Mouse (Mus musculus): Measurements from ENCODE around the gene Dcpp1. TPM values are rescaled to one million over a fixed set of nuclear protein-coding genes. Genes with fewer than 3 reads are reported as not detected.

The Dcpp1 gene
- polyA plus RNA-seq, 2 experiments, result not detected

GRCm38 (mm10) chr17:23843812-23844273, 36.8 kb upstream of the Dcpp1 start, which contains the start of the genes Prss32 and Prss41:
Prss32 (plus strand) TSS chr17:23843855.
Prss41 (minus strand) TSS chr17:23844172.
- Histone ChIP-seq H3K9me3 (ENCODE audit: control insufficient read depth, low read length) (no peaks in the 10 kb centered on the region), H3K27me3 (ENCODE audit: control insufficient read depth, insufficient read depth, low read length) (no peaks in the 10 kb centered on the region), H3K4me3 (ENCODE audit: insufficient read depth in 1 of 2, low read depth in 2 of 2, low read length in 2 of 2) (peak within 1 kb of the TSS; percentile 1 to 22; a peak in 1 of 4 replicates), H3K4me2 (ENCODE audit: low read depth) (peak within 1 kb of the TSS; percentile 48), H3K36me3 (replicated peaks; ENCODE audit: control insufficient read depth, insufficient read depth, low read depth) (no peaks in the 10 kb centered on the region), H3K9ac (replicated peaks) (no peak within 1 kb of the TSS), H3K27ac (no peak within 1 kb of the TSS), H3K4me1 (replicated peaks; ENCODE audit: control insufficient read depth in 2 of 2, insufficient read depth in 2 of 2, low read length in 1 of 2) (no peaks in the 10 kb centered on the region)
- peak in 2 of 3 experiments; percentile 53 to 55 for DNase-seq (ENCODE audit: low read depth in 3 of 3, low spot score in 3 of 3)
- peak; percentile 37; the same call in 1 of the 2 replicates for ATAC-seq (ENCODE audit: insufficient read depth)
- 19% methylated on average over 19 of the region's 19 CpGs for WGBS (ENCODE audit: insufficient replicate concordance)
- TF ChIP-seq CTCF (IDR thresholded peaks at IDR 0.05; ENCODE audit: low read depth) (peak; percentile 93), EP300 (IDR thresholded peaks at IDR 0.05; ENCODE audit: low read depth) (no peak)

- H3K4me3 ChIP-seq (ENCODE audit: insufficient read depth in 1 of 2, low read depth in 2 of 2, low read length in 2 of 2), result no peak overlapping the region
- H3K36me3 ChIP-seq (replicated peaks; ENCODE audit: control insufficient read depth, insufficient read depth, low read depth), result no peaks in the 10 kb centered on the region
- no peaks in the 10 kb centered on the region for H3K9me3 ChIP-seq (ENCODE audit: control insufficient read depth, low read length)
- H3K4me1 ChIP-seq (replicated peaks; ENCODE audit: control insufficient read depth in 2 of 2, insufficient read depth in 2 of 2, low read length in 1 of 2), result no peaks in the 10 kb centered on the region
- no peak overlapping the region for H3K4me2 ChIP-seq (ENCODE audit: low read depth)
- WGBS (ENCODE audit: insufficient replicate concordance), result 43% methylated on average over 2 of the region's 2 CpGs
- no peak for DNase-seq (ENCODE audit: low read depth in 3 of 3, low spot score in 3 of 3)
- H3K27ac ChIP-seq, result no peak overlapping the region
- no peak overlapping the region for H3K9ac ChIP-seq (replicated peaks)
- TF ChIP-seq EP300 (IDR thresholded peaks at IDR 0.05; ENCODE audit: low read depth), result no peak
- 0 out of 2 replicates have a peak, but pooled peaks have one; percentile 14 for TF ChIP-seq CTCF (IDR thresholded peaks at IDR 0.05; ENCODE audit: low read depth)
- no peaks in the 10 kb centered on the region for H3K27me3 ChIP-seq (ENCODE audit: control insufficient read depth, insufficient read depth, low read length)
- ATAC-seq (ENCODE audit: insufficient read depth), result no peak
Observed at GRCm38 (mm10) chr17:23850028-23850427, 30.6 kb upstream of the Dcpp1 start.

- H3K4me1 ChIP-seq (replicated peaks; ENCODE audit: control insufficient read depth in 2 of 2, insufficient read depth in 2 of 2, low read length in 1 of 2), result no peaks in the 10 kb centered on the region
- H3K4me2 ChIP-seq (ENCODE audit: low read depth), result no peak overlapping the region
- H3K9ac ChIP-seq (replicated peaks), result no peak overlapping the region
- H3K27me3 ChIP-seq (ENCODE audit: control insufficient read depth, insufficient read depth, low read length), result no peaks in the 10 kb centered on the region
- no peak overlapping the region for H3K4me3 ChIP-seq (ENCODE audit: insufficient read depth in 1 of 2, low read depth in 2 of 2, low read length in 2 of 2)
- TF ChIP-seq EP300 (IDR thresholded peaks at IDR 0.05; ENCODE audit: low read depth) (no peak), CTCF (IDR thresholded peaks at IDR 0.05; ENCODE audit: low read depth) (peak; percentile 83)
- DNase-seq (ENCODE audit: low read depth in 3 of 3, low spot score in 3 of 3) (no peak), ATAC-seq (ENCODE audit: insufficient read depth) (no peak)
- WGBS (ENCODE audit: insufficient replicate concordance), result 48% methylated on average over 18 of the region's 19 CpGs
- H3K36me3 ChIP-seq (replicated peaks; ENCODE audit: control insufficient read depth, insufficient read depth, low read depth), result no peaks in the 10 kb centered on the region
- H3K9me3 ChIP-seq (ENCODE audit: control insufficient read depth, low read length), result no peaks in the 10 kb centered on the region
- H3K27ac ChIP-seq, result no peak overlapping the region
Observed at GRCm38 (mm10) chr17:23850853-23851749, 29.6 kb upstream of the Dcpp1 start.

GRCm38 (mm10) chr17:23853292-23853691, 27.4 kb upstream of the Dcpp1 start:
- no peak overlapping the region for H3K4me3 ChIP-seq (ENCODE audit: insufficient read depth in 1 of 2, low read depth in 2 of 2, low read length in 2 of 2)
- H3K4me2 ChIP-seq (ENCODE audit: low read depth), result no peak overlapping the region
- no peaks in the 10 kb centered on the region for H3K9me3 ChIP-seq (ENCODE audit: control insufficient read depth, low read length)
- 26% methylated on average over 5 of the region's 5 CpGs for WGBS (ENCODE audit: insufficient replicate concordance)
- peak; percentile 92 for TF ChIP-seq CTCF (IDR thresholded peaks at IDR 0.05; ENCODE audit: low read depth)
- TF ChIP-seq EP300 (IDR thresholded peaks at IDR 0.05; ENCODE audit: low read depth), result no peak
- H3K27ac ChIP-seq, result no peak overlapping the region
- no peaks in the 10 kb centered on the region for H3K4me1 ChIP-seq (replicated peaks; ENCODE audit: control insufficient read depth in 2 of 2, insufficient read depth in 2 of 2, low read length in 1 of 2)
- no peaks in the 10 kb centered on the region for H3K36me3 ChIP-seq (replicated peaks; ENCODE audit: control insufficient read depth, insufficient read depth, low read depth)
- DNase-seq (ENCODE audit: low read depth in 3 of 3, low spot score in 3 of 3), result no peak
- no peak overlapping the region for H3K9ac ChIP-seq (replicated peaks)
- no peak for ATAC-seq (ENCODE audit: insufficient read depth)
- H3K27me3 ChIP-seq (ENCODE audit: control insufficient read depth, insufficient read depth, low read length), result no peaks in the 10 kb centered on the region

GRCm38 (mm10) chr17:23854229-23854765, 26.4 kb upstream of the Dcpp1 start:
- ATAC-seq (ENCODE audit: insufficient read depth) (no peak), DNase-seq (ENCODE audit: low read depth in 3 of 3, low spot score in 3 of 3) (no peak)
- no peaks in the 10 kb centered on the region for H3K4me1 ChIP-seq (replicated peaks; ENCODE audit: control insufficient read depth in 2 of 2, insufficient read depth in 2 of 2, low read length in 1 of 2)
- no peak overlapping the region for H3K4me3 ChIP-seq (ENCODE audit: insufficient read depth in 1 of 2, low read depth in 2 of 2, low read length in 2 of 2)
- WGBS (ENCODE audit: insufficient replicate concordance), result 69% methylated on average over 10 of the region's 10 CpGs
- H3K9me3 ChIP-seq (ENCODE audit: control insufficient read depth, low read length), result no peaks in the 10 kb centered on the region
- no peaks in the 10 kb centered on the region for H3K36me3 ChIP-seq (replicated peaks; ENCODE audit: control insufficient read depth, insufficient read depth, low read depth)
- H3K27ac ChIP-seq, result no peak overlapping the region
- TF ChIP-seq CTCF (IDR thresholded peaks at IDR 0.05; ENCODE audit: low read depth) (no peak), EP300 (IDR thresholded peaks at IDR 0.05; ENCODE audit: low read depth) (no peak)
- H3K4me2 ChIP-seq (ENCODE audit: low read depth), result no peak overlapping the region
- H3K9ac ChIP-seq (replicated peaks), result no peak overlapping the region
- H3K27me3 ChIP-seq (ENCODE audit: control insufficient read depth, insufficient read depth, low read length), result no peaks in the 10 kb centered on the region
